Mouse (Mus musculus): Measurements from ENCODE around the gene Opa1. TPM values are rescaled to one million over a fixed set of nuclear protein-coding genes. Genes with fewer than 3 reads are reported as not detected.

Opa1 gene
- polyA plus RNA-seq, 1 experiment = 20.2 TPM

DNA sequence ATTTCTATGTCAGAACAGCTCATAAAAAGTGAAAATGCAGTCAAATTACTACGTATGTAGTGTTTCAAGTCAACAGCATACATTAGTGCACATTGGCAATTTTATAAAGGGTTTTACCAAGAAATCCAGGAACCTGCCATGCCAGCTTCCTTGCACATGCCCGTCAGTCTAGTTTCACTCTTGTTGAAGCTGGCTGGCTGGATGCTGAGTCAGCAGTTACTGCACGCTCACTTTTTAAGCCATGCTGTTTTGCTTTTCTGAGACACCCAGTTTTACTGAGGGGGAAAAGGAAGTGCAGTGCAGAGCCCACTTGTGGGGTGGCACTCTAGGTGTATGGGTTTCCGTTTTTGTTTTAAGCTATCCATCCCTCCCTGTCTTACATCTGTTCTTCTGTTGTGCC is 18.0 kb downstream of the Opa1 start:
- no peak overlapping the region for H3K4me3 ChIP-seq
- H3K36me3 ChIP-seq (ENCODE audit: control insufficient read depth, insufficient read depth) = peaks cover 55% of the 10 kb centered on the region
- H3ac ChIP-seq (ENCODE audit: control insufficient read depth, insufficient read length) = no peak overlapping the region
- no peak overlapping the region for H3K4me2 ChIP-seq (ENCODE audit: low read depth)
- no peaks in the 10 kb centered on the region for H3K27me3 ChIP-seq (ENCODE audit: control insufficient read depth, insufficient read depth, insufficient read length)
- H3K79me2 ChIP-seq (ENCODE audit: control insufficient read depth, insufficient read depth) = no peaks in the 10 kb centered on the region
- no peak for TF ChIP-seq MYOD1 (IDR thresholded peaks at IDR 0.05; ENCODE audit: control insufficient read depth in 1 of 3, insufficient read length in 2 of 3, low read depth in 2 of 3)
- TF ChIP-seq TCF12 (IDR thresholded peaks at IDR 0.05; ENCODE audit: insufficient read depth, poor library complexity, severe bottlenecking) = no peak
- TF ChIP-seq E2F4 (IDR thresholded peaks at IDR 0.05; ENCODE audit: insufficient read depth) = no peak
- no peak for TF ChIP-seq SRF (IDR thresholded peaks at IDR 0.05; ENCODE audit: control insufficient read depth, insufficient read length, low read depth)
- no peak for TF ChIP-seq CEBPB (IDR thresholded peaks at IDR 0.05; ENCODE audit: insufficient read depth, poor library complexity, severe bottlenecking)
- TF ChIP-seq TCF3 (IDR thresholded peaks at IDR 0.05; ENCODE audit: insufficient read length, low read depth) = no peak
- no peak for TF ChIP-seq POLR2A (IDR thresholded peaks at IDR 0.05; ENCODE audit: insufficient read length, low read depth)
- TF ChIP-seq MAX (IDR thresholded peaks at IDR 0.05; ENCODE audit: low read depth) = no peak
- TF ChIP-seq USF1 (IDR thresholded peaks at IDR 0.05; ENCODE audit: low read depth) = no peak
- TF ChIP-seq POLR2AphosphoS2 (IDR thresholded peaks at IDR 0.05; ENCODE audit: insufficient read length, low read depth) = no peak
- no peak for TF ChIP-seq REST (IDR thresholded peaks at IDR 0.05; ENCODE audit: insufficient read depth, insufficient read length)
- TF ChIP-seq MYOG (IDR thresholded peaks at IDR 0.05; ENCODE audit: control insufficient read depth in 1 of 3, insufficient read depth in 1 of 3, insufficient read length in 2 of 3, low read depth in 2 of 3) = no peak

DNA sequence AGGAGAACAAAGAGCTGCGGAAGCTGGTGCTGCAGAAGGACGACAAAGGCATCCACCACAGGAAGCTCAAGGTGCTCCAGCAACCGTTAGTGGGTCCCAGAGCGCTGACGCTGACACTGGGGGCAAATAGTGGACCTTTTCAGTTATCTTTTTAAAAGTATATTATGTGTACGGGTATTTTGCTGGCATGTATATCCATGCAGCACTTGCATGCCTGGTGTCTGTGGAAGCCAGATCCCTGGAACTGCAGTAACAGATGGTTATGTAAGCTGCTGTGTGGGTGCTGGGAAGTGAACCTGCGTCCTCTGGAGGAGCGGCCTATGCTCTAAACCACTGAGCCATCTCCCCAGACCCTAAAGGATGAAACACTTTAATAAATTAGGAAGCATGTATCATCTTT is 26.4 kb downstream of the Opa1 start:
- Histone ChIP-seq H3K36me3 (ENCODE audit: control insufficient read depth, insufficient read depth) (peaks cover 37% of the 10 kb centered on the region), H3K4me2 (ENCODE audit: low read depth) (no peak overlapping the region), H3K4me3 (no peak overlapping the region), H3ac (ENCODE audit: control insufficient read depth, insufficient read length) (no peak overlapping the region), H3K79me2 (ENCODE audit: control insufficient read depth, insufficient read depth) (no peaks in the 10 kb centered on the region), H3K27me3 (ENCODE audit: control insufficient read depth, insufficient read depth, insufficient read length) (no peaks in the 10 kb centered on the region)
- TF ChIP-seq POLR2A (IDR thresholded peaks at IDR 0.05; ENCODE audit: insufficient read length, low read depth) (no peak), SRF (IDR thresholded peaks at IDR 0.05; ENCODE audit: control insufficient read depth, insufficient read length, low read depth) (no peak), TCF3 (IDR thresholded peaks at IDR 0.05; ENCODE audit: insufficient read length, low read depth) (no peak)

DNA sequence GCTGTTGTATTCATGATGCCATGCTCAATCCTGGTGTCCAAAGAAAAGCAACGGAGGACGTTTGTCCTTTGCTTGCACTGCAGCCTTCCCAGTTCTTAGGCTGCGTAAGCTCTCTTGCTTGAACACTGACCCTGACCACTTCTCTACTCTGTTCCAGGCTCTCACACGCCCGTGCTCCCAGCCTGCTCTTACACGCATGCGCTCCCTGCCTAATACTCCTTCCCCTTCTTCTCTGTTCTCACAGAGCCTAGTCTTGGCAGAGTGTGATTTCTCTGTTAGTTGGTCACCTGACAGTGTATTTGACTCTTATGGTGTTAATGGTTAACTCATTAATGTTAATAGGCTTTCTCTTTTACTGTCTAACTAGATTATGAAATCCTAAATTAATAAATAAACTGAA is 28.0 kb downstream of the Opa1 start:
- Histone ChIP-seq H3K27me3 (ENCODE audit: control insufficient read depth, insufficient read depth, insufficient read length) (no peaks in the 10 kb centered on the region), H3K36me3 (ENCODE audit: control insufficient read depth, insufficient read depth) (peaks cover 48% of the 10 kb centered on the region), H3ac (ENCODE audit: control insufficient read depth, insufficient read length) (no peak overlapping the region), H3K79me2 (ENCODE audit: control insufficient read depth, insufficient read depth) (no peaks in the 10 kb centered on the region), H3K4me3 (no peak overlapping the region), H3K4me2 (ENCODE audit: low read depth) (no peak overlapping the region)
- TF ChIP-seq MAX (IDR thresholded peaks at IDR 0.05; ENCODE audit: low read depth) = no peak
- TF ChIP-seq TCF3 (IDR thresholded peaks at IDR 0.05; ENCODE audit: insufficient read length, low read depth) = no peak

DNA sequence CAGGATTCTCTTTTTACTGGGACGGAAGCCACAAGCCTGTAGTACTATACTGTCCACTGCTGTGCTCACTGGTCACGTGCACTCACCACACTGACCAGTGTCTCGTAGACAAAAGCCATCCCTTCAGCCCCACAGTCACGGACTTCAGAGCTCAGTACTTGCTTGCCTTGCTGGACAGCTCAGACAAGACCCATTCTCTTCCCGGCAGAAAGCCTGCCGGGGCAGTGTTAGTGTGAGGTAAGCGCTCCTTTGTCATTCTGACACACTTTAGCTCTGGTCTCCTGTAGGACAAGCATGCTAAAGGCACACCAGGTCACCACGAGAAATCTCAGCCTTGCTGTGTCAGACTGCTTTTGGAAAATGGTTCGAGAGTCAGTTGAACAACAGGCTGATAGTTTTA is 35.6 kb downstream of the Opa1 start:
- H3K4me3 ChIP-seq = no peak overlapping the region
- no peak overlapping the region for H3K4me2 ChIP-seq (ENCODE audit: low read depth)
- no peaks in the 10 kb centered on the region for H3K27me3 ChIP-seq (ENCODE audit: control insufficient read depth, insufficient read depth, insufficient read length)
- H3ac ChIP-seq (ENCODE audit: control insufficient read depth, insufficient read length) = no peak overlapping the region
- TF ChIP-seq TCF3 (IDR thresholded peaks at IDR 0.05; ENCODE audit: insufficient read length, low read depth) (no peak), MAX (IDR thresholded peaks at IDR 0.05; ENCODE audit: low read depth) (no peak), SRF (IDR thresholded peaks at IDR 0.05; ENCODE audit: control insufficient read depth, insufficient read length, low read depth) (no peak), POLR2AphosphoS2 (IDR thresholded peaks at IDR 0.05; ENCODE audit: insufficient read length, low read depth) (no peak), MYOD1 (IDR thresholded peaks at IDR 0.05; ENCODE audit: control insufficient read depth in 1 of 3, insufficient read length in 2 of 3, low read depth in 2 of 3) (no peak), MYOG (IDR thresholded peaks at IDR 0.05; ENCODE audit: control insufficient read depth in 1 of 3, insufficient read depth in 1 of 3, insufficient read length in 2 of 3, low read depth in 2 of 3) (no peak), USF1 (IDR thresholded peaks at IDR 0.05; ENCODE audit: low read depth) (no peak), REST (IDR thresholded peaks at IDR 0.05; ENCODE audit: insufficient read depth, insufficient read length) (no peak), TCF12 (IDR thresholded peaks at IDR 0.05; ENCODE audit: insufficient read depth, poor library complexity, severe bottlenecking) (no peak), E2F4 (IDR thresholded peaks at IDR 0.05; ENCODE audit: insufficient read depth) (no peak), CEBPB (IDR thresholded peaks at IDR 0.05; ENCODE audit: insufficient read depth, poor library complexity, severe bottlenecking) (no peak), POLR2A (IDR thresholded peaks at IDR 0.05; ENCODE audit: insufficient read length, low read depth) (no peak)
- no peaks in the 10 kb centered on the region for H3K79me2 ChIP-seq (ENCODE audit: control insufficient read depth, insufficient read depth)
- peaks cover 64% of the 10 kb centered on the region for H3K36me3 ChIP-seq (ENCODE audit: control insufficient read depth, insufficient read depth)

DNA sequence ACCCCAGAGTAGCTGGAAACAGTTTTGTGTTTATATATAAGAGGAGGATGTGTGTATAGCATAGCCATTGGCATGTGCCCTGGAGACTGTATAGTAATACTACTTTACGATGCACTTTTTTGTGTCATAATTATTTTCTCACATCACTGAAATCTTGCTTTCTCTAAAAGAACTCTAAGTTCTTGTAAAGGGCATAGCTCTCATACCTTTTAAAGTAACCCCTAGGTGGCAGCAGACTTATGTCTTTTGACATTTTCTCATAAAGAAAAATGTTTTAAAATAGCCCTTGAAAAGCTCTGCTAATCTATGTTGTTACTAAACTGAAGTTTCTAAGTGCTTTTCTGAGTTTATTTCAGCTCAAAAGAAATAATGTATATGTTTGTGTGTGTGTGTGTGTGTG is 49.9 kb downstream of the Opa1 start:
- peaks cover 45% of the 10 kb centered on the region for H3K36me3 ChIP-seq (ENCODE audit: control insufficient read depth, insufficient read depth)
- no peak overlapping the region for H3ac ChIP-seq (ENCODE audit: control insufficient read depth, insufficient read length)
- TF ChIP-seq E2F4 (IDR thresholded peaks at IDR 0.05; ENCODE audit: insufficient read depth) (no peak), MAX (IDR thresholded peaks at IDR 0.05; ENCODE audit: low read depth) (no peak), TCF3 (IDR thresholded peaks at IDR 0.05; ENCODE audit: insufficient read length, low read depth) (no peak), USF1 (IDR thresholded peaks at IDR 0.05; ENCODE audit: low read depth) (no peak), MYOG (IDR thresholded peaks at IDR 0.05; ENCODE audit: control insufficient read depth in 1 of 3, insufficient read depth in 1 of 3, insufficient read length in 2 of 3, low read depth in 2 of 3) (no peak), SRF (IDR thresholded peaks at IDR 0.05; ENCODE audit: control insufficient read depth, insufficient read length, low read depth) (no peak), TCF12 (IDR thresholded peaks at IDR 0.05; ENCODE audit: insufficient read depth, poor library complexity, severe bottlenecking) (no peak), REST (IDR thresholded peaks at IDR 0.05; ENCODE audit: insufficient read depth, insufficient read length) (no peak), MYOD1 (IDR thresholded peaks at IDR 0.05; ENCODE audit: control insufficient read depth in 1 of 3, insufficient read length in 2 of 3, low read depth in 2 of 3) (no peak), CEBPB (IDR thresholded peaks at IDR 0.05; ENCODE audit: insufficient read depth, poor library complexity, severe bottlenecking) (no peak), POLR2A (IDR thresholded peaks at IDR 0.05; ENCODE audit: insufficient read length, low read depth) (no peak), POLR2AphosphoS2 (IDR thresholded peaks at IDR 0.05; ENCODE audit: insufficient read length, low read depth) (no peak)
- H3K4me3 ChIP-seq = no peak overlapping the region
- H3K27me3 ChIP-seq (ENCODE audit: control insufficient read depth, insufficient read depth, insufficient read length) = no peaks in the 10 kb centered on the region
- H3K4me2 ChIP-seq (ENCODE audit: low read depth) = no peak overlapping the region
- no peaks in the 10 kb centered on the region for H3K79me2 ChIP-seq (ENCODE audit: control insufficient read depth, insufficient read depth)

Data from myocyte (in vitro differentiated cells).